Mouse (Mus musculus) liver, embryonic 14.5 days (tissue): Measurements from ENCODE around the gene Nol12.

Experiments
- CTCF ChIP-seq: IDR thresholded peaks from 2 replicates; pipeline ENCODE4 v1.5.1; 2016; ENCODE audit warnings: antibody characterized with exemption, low read depth, control low read depth
- EP300 ChIP-seq: IDR thresholded peaks from 2 replicates; pipeline ENCODE4 v1.6.1; 2016; ENCODE audit warnings: antibody characterized with exemption, low read depth

- TF ChIP-seq CTCF (no peak), EP300 (no peak)
Observed at GRCm38 (mm10) chr15:78957021-78957420, 22.3 kb downstream of the Nol12 start.
